Mouse (Mus musculus) bone marrow, adult 2 months (tissue): ENCODE measurements around the gene Nr2c1.

Experiments
- CTCF ChIP-seq: fragments of 200-500 bp; IDR thresholded peaks from 2 replicates; pipeline ENCODE4 v1.5.1; 2011; ENCODE audit warnings: low read length, control low read depth; ENCODE audit not compliant: control insufficient read depth, insufficient read depth
- POLR2A ChIP-seq: fragments of 200-500 bp; IDR thresholded peaks from 2 replicates; pipeline ENCODE4 v1.6.1; 2011; ENCODE audit warnings: low read depth, mild to moderate bottlenecking, control low read depth, low read length, borderline replicate concordance; ENCODE audit not compliant: control insufficient read depth

DNA sequence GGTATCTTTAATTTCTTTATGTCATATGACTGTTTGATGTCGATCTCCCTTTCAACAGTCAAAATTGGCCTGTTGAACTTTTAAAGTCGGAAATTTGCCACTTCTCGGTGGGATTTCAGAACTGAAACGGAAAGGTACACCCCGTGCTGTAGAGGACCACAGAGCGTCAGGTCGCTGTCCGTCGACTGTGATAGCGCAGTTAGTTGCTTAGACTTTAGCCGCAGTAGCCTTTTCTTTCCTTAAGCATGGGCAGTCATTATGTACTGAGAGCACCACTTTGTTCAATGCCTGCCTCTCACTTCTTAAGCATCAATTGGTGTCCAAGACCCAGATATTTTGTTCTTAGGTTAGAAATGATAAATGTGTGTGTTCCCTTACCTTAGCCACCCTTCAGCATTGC is 24.3 kb downstream of the Nr2c1 start:
- TF ChIP-seq POLR2A: no peak
- no peak for TF ChIP-seq CTCF
